Mouse (Mus musculus): ENCODE measurements at regions not wholly inside any gene's neighbourhood (a gene's known extent, or its start where the extent isn't known, plus 50 kb on each side); places are given as distances from the start of the nearest gene placed in this dataset.

GRCm38 (mm10) chr12:27575629-27576028 is 233.3 kb upstream of the Sox11 start:
- H3K27ac ChIP-seq (ENCODE audit: control insufficient read depth, low read depth, low read length), result no peak overlapping the region
- no peaks in the 10 kb centered on the region for H3K79me2 ChIP-seq (ENCODE audit: control insufficient read depth, insufficient read depth, low read length, poor library complexity)
- no peaks in the 10 kb centered on the region for H3K27me3 ChIP-seq (ENCODE audit: control insufficient read depth in 1 of 2, insufficient read depth in 2 of 2, low read length in 2 of 2)
- no peak overlapping the region for H3K4me3 ChIP-seq (ENCODE audit: control insufficient read depth in 1 of 2, insufficient read depth in 1 of 2, low read depth in 2 of 2, low read length in 2 of 2)
- no peak for TF ChIP-seq USF1 (IDR thresholded peaks at IDR 0.05; ENCODE audit: low read depth, low read length)
- TF ChIP-seq EP300 (IDR thresholded peaks at IDR 0.05; ENCODE audit: low read depth in 1 of 2, low read length in 2 of 2), result no peak
- TF ChIP-seq TAL1 (IDR thresholded peaks at IDR 0.05; ENCODE audit: low read length), result no peak
- no peak for TF ChIP-seq NRF1 (IDR thresholded peaks at IDR 0.05; ENCODE audit: insufficient read depth, low read depth, low read length, poor library complexity, severe bottlenecking)
- TF ChIP-seq POLR2AphosphoS2 (IDR thresholded peaks at IDR 0.05; ENCODE audit: low read length), result no peak
- no peak for TF ChIP-seq JUND (IDR thresholded peaks at IDR 0.05; ENCODE audit: low read depth, low read length)
- no peak for TF ChIP-seq HCFC1 (IDR thresholded peaks at IDR 0.05; ENCODE audit: low read depth, low read length)
- TF ChIP-seq ZC3H11A (IDR thresholded peaks at IDR 0.05; ENCODE audit: low read depth, low read length), result no peak
- no peak for TF ChIP-seq MEF2A (IDR thresholded peaks at IDR 0.05; ENCODE audit: extremely low read depth, insufficient replicate concordance, low read depth, low read length, poor library complexity, severe bottlenecking)
- TF ChIP-seq SMC3 (IDR thresholded peaks at IDR 0.05; ENCODE audit: low read depth, low read length), result no peak
- TF ChIP-seq RAD21 (IDR thresholded peaks at IDR 0.05; ENCODE audit: low read depth, low read length), result no peak
- no peaks in the 10 kb centered on the region for H3K9me3 ChIP-seq (replicated peaks; ENCODE audit: insufficient read depth, low read length)
- H3K4me1 ChIP-seq (ENCODE audit: control insufficient read depth in 1 of 2, insufficient read depth in 2 of 2, low read length in 2 of 2), result no peaks in the 10 kb centered on the region
- no peak overlapping the region for H3K9ac ChIP-seq (ENCODE audit: control insufficient read depth, low read depth, low read length, poor library complexity, severe bottlenecking)
- no peaks in the 10 kb centered on the region for H3K36me3 ChIP-seq (ENCODE audit: control insufficient read depth in 1 of 2, insufficient read depth in 2 of 2, low read length in 2 of 2)
- no peak for DNase-seq (ENCODE audit: low read depth, low spot score)

GRCm38 (mm10) chr12:27567250-27567649 is 224.9 kb upstream of the Sox11 start:
- TF ChIP-seq GABPA (IDR thresholded peaks at IDR 0.05; ENCODE audit: low read depth, low read length) (no peak), ZC3H11A (IDR thresholded peaks at IDR 0.05; ENCODE audit: low read depth, low read length) (no peak), MAX (IDR thresholded peaks at IDR 0.05; ENCODE audit: low read length) (no peak), CHD2 (IDR thresholded peaks at IDR 0.05; ENCODE audit: low read length) (no peak), JUND (IDR thresholded peaks at IDR 0.05; ENCODE audit: low read depth, low read length) (no peak), MEF2A (IDR thresholded peaks at IDR 0.05; ENCODE audit: extremely low read depth, insufficient replicate concordance, low read depth, low read length, poor library complexity, severe bottlenecking) (no peak)
- Histone ChIP-seq H3K4me1 (ENCODE audit: control insufficient read depth in 1 of 2, insufficient read depth in 2 of 2, low read length in 2 of 2) (no peaks in the 10 kb centered on the region), H3K36me3 (ENCODE audit: control insufficient read depth in 1 of 2, insufficient read depth in 2 of 2, low read length in 2 of 2) (no peaks in the 10 kb centered on the region), H3K9ac (ENCODE audit: control insufficient read depth, low read depth, low read length, poor library complexity, severe bottlenecking) (no peak overlapping the region), H3K27me3 (ENCODE audit: control insufficient read depth in 1 of 2, insufficient read depth in 2 of 2, low read length in 2 of 2) (no peaks in the 10 kb centered on the region), H3K27ac (ENCODE audit: control insufficient read depth, low read depth, low read length) (no peak overlapping the region), H3K4me3 (ENCODE audit: control insufficient read depth in 1 of 2, insufficient read depth in 1 of 2, low read depth in 2 of 2, low read length in 2 of 2) (no peak overlapping the region), H3K9me3 (replicated peaks; ENCODE audit: insufficient read depth, low read length) (no peaks in the 10 kb centered on the region), H3K79me2 (ENCODE audit: control insufficient read depth, insufficient read depth, low read length, poor library complexity) (no peaks in the 10 kb centered on the region)
- no peak for DNase-seq (ENCODE audit: low read depth, low spot score)

GRCm38 (mm10) chr12:27565965-27566507 is 223.7 kb upstream of the Sox11 start:
- TF ChIP-seq UBTF (IDR thresholded peaks at IDR 0.05; ENCODE audit: borderline replicate concordance, insufficient read depth, low read depth, low read length) (no peak), POLR2AphosphoS5 (IDR thresholded peaks at IDR 0.05; ENCODE audit: borderline replicate concordance, low read depth, low read length) (no peak), ZNF384 (IDR thresholded peaks at IDR 0.05; ENCODE audit: low read depth, low read length) (no peak), TCF12 (IDR thresholded peaks at IDR 0.05; ENCODE audit: low read depth, low read length) (no peak), ELF1 (IDR thresholded peaks at IDR 0.05; ENCODE audit: low read depth, low read length) (no peak), MAZ (IDR thresholded peaks at IDR 0.05; ENCODE audit: low read depth, low read length) (no peak)
- no peak for DNase-seq (ENCODE audit: low read depth, low spot score)
- H3K36me3 ChIP-seq (ENCODE audit: control insufficient read depth in 1 of 2, insufficient read depth in 2 of 2, low read length in 2 of 2), result no peaks in the 10 kb centered on the region
- H3K9me3 ChIP-seq (replicated peaks; ENCODE audit: insufficient read depth, low read length), result no peaks in the 10 kb centered on the region
- H3K27me3 ChIP-seq (ENCODE audit: control insufficient read depth in 1 of 2, insufficient read depth in 2 of 2, low read length in 2 of 2), result no peaks in the 10 kb centered on the region
- H3K9ac ChIP-seq (ENCODE audit: control insufficient read depth, low read depth, low read length, poor library complexity, severe bottlenecking), result no peak overlapping the region
- no peak overlapping the region for H3K27ac ChIP-seq (ENCODE audit: control insufficient read depth, low read depth, low read length)
- no peaks in the 10 kb centered on the region for H3K4me1 ChIP-seq (ENCODE audit: control insufficient read depth in 1 of 2, insufficient read depth in 2 of 2, low read length in 2 of 2)
- H3K4me3 ChIP-seq (ENCODE audit: control insufficient read depth in 1 of 2, insufficient read depth in 1 of 2, low read depth in 2 of 2, low read length in 2 of 2), result no peak overlapping the region
- no peaks in the 10 kb centered on the region for H3K79me2 ChIP-seq (ENCODE audit: control insufficient read depth, insufficient read depth, low read length, poor library complexity)

Data from MEL (cell line).